Mouse (Mus musculus): Measurements from ENCODE around the gene Srl.
"Not testable (repeated sequence)": the region's sequence is repeated elsewhere in the genome, so short reads cannot be mapped to it uniquely, and the experiment has no call there.

GRCm38 (mm10) chr16:4581179-4581578 lies 39.6 kb upstream of the Srl start:
- not testable (repeated sequence) for TF ChIP-seq POLR2A, CTCF (IDR thresholded peaks at IDR 0.05; ENCODE audit: insufficient read depth, low read depth, low read length)
